Mouse (Mus musculus) gastrocnemius, postnatal 25 days (tissue): ENCODE data around the gene Atad5. TPM values are rescaled to one million over a fixed set of nuclear protein-coding genes. Genes with fewer than 3 reads are reported as not detected.

Experiments
- DNase-seq: peaks from one replicate; pipeline ENCODE4 v3.0.0; 2022
- total RNA-seq, 2 experiments: library from RNA; stranded (reverse); gene quantifications; 1 replicate in 1 of 2; 2 replicates in 1 of 2; pipeline ENCODE4 v1.2.3; 2021

Gene Atad5
- total RNA-seq, 2 experiments from 2014 or later, result 0.72 to 0.99 TPM

DNA sequence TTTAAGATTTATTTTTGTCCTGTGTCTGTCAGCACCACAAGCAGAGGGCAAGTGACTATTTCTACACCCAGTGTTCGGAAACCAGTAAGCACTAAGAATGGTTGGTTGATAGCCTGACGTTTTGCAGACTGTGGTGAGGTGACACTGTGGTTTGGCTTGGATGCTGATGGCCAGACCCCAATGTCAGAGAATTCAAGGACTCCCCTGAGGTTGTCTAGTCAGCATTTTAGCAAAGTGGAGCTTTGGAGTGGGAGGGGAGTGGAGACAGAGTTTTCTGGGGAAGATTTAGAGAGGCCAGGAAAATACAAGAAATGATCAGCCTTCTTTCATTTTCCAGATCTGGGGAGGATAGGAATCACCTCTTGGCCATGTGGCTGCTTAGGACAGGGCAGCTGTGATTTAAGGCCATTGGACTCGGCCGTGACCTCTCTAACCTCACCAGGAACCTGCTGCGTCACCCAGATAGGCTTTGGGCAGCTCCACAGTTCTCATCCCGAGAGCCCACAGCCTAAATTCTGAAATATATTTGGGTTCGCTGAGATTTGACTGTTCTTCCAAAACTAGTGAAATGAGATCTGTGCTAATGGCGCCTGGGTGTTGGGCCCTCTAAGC lies 60.3 kb downstream of the Atad5 start:
- no peak for DNase-seq

DNA sequence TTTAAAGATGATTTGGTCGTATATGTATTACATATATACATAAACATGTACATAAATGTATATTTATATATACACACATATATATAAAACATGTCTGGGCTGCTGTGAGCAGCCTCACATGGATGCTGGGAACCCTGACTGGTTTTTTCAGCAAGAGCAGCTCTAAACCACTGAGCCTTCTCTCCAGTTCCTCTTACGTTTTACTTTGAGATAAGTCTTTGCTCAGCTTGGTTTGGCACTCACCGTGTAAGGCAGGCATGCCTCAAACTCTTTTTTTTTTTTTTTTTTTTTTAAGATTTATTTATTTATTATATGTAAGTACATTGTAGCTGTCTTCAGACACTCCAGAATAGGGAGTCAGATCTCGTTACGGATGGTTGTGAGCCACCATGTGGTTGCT lies 61.4 kb downstream of the Atad5 start:
- no peak for DNase-seq

DNA sequence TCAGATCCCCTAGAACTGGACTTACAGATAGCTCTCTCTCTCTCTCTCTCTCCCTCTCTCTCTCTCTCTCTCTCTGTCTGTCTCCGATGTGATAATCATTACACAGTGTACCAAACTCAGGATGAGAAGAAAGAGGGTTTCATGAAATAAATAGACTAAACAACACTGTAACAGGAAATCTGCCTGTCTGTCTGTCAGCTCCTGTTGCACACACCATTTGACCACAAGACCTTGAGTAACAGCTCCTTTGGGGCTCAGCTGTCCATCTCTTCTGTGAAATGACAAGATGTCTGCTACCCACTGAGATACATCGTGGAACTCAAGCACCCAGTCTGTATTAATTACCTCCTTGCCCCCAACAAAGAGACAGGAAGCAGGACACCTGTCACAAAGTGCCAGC lies 62.3 kb downstream of the Atad5 start:
- DNase-seq, result no peak

DNA sequence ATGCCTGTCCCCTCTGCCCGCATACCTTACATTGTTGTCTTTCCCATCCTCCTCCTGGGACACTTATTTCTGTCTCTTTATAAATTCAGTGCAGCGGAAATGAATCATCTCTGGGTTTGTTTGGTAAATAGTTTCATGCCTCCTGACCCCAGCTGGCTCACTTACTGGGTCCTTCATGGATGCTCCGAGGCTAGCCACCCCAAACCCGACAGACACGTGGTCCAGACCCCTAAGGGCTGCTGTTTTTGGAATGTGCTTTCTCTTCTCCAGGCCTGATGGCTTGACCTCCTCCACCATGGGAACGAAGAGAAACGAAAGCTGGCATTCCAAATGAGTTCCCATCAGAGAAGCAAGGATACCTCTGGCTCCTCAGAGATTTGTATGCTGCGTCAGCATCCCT lies 63.2 kb downstream of the Atad5 start:
- no peak for DNase-seq

DNA sequence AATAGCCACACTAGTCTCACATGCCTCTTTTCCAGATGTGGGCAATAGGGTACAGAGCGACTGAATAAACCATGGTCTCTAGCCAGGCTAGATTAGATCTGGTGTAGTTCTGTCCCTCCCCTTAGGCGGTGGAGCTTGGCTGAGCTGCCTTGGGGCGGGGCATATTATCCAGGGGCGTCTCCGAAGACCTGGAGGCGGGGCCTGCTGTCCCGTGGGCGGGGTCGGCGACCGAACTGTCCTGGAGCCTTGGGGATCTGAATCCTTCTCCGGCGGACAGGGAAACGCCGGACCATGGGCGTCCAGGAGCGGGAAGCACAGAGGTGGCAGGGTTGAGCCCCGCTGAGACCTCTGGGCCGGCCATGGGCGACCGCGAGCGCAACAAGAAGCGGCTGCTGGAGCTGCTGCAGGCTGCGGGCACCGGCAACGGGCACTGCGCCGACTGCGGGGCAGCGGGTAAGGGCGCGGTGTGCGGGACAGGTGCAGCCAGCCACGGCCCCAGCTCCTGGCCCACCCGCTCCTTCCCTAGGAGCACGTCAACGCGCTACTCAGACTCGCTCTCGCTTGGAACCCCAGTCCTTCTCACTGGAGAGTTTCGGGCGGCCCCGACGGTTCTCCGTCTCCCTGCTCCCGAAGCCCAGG lies 64.8 kb downstream of the Atad5 start, which contains the start of gene Adap2:
Adap2 (plus strand) TSS at position 249 of the 639 bp plus-strand sequence.
- peak; percentile 91 for DNase-seq

DNA sequence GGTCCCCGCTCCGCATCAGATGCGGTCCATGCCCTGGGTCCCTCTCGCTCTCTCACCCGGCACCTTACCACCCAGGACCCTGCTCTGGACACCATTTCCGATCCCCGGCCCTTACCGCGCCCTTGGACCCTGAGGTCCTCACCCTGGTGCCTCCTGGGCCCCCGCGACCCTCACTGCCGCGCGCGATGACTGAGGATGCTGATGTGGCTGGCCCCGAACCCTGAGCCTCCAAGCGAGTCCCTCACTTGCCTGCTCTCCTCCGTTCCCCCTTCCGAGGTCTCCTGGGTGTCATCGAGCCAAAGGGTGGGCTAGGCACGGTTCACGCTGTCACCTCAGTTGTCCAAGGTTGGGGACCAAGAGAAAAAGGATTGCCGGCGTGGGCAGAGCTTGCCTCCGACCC lies 65.3 kb downstream of the Atad5 start:
- DNase-seq, result no peak

DNA sequence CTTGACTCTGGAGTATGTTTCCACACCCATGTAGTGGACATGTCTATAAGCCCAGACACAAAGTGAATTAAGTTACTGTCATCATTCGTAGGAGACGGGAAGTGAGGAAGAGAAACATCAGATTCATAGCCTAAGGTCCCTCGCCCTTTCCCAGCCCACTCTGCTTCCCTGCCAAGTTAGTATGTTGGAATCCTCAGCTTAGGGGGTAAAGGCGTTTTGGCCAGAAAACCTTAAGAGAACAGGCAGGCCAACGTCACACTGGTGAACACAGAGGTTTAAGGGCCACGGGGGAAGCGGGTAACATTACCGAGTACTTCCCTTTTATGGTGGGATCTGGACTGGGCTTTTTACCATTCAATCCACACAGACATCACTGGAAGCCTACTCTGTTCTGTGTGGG lies 66.3 kb downstream of the Atad5 start:
- no peak for DNase-seq

DNA sequence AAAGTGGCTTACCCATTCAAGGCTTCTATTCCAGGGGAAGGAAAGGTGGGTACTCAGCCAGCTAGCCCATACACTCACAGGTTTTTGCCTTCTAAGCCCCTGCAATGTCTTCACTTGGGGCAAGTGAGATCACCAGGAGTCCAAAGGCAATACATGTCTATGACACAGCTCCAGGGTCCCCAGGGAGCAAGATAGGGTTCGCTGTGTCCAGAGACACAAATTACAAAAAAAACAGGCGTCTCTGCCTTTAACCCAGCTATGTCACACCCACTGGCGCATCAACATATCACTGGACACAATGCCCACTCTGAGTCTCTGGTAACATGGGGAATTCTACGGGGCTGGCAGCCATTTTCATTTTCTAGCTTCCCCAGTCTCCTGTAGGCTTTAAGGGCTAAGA lies 66.8 kb downstream of the Atad5 start:
- DNase-seq, result no peak

DNA sequence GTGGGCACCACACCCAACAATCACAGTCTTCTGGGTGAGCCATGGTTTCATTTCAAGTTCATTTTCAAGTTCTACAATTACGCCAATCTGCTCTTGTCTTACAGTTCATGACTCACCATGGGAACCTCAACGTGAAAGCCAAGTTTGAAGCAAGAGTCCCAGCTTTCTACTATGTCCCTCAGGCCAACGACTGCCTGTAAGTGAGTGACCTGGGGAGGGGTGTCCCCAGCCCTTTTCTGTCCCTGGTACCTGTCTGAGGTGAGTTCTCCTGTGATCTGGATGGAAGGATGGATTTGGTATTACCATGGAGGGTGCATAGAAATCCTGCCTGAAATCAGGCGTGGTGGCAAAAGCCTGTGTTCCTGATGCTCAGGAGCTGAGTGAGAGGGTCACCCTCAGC lies 67.6 kb downstream of the Atad5 start:
- no peak for DNase-seq

DNA sequence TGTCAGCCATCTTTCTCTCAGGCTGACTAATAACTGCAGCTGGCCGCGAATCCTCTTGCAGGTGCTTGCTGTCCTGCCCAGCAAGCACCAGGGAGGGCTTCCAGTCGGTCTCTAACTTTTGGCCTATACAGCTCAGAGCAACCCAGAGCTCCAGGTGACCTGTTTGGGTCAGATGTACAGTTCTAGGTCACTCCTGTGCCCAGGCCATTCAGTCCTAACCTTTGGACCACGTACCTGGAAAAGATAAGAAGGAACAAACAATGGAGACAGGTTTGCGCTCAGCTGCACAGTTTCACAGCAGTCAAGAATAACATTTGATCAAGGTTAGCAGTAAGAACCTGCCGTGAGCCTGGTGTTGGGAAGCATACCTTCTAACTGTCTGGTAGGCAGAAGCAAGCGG lies 69.8 kb downstream of the Atad5 start:
- DNase-seq, result no peak

DNA sequence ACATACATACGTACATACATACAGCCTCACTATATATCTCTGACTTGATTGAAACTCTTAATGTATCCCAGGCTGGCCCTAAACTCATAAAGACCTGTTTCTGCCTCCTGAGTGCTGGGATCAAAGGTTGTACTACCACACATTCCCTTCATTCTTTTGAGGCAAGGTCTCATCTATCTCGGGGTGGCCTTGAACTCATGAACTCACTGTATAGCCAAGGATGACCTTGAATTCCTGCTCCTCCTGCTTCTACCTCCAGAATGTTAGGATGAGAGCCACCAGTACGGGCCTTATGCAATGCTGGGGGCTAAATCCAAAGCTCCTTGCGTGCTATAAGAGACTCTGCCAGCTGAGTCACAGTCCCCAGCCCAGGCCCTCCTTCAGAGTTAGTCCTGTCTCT lies 71.8 kb downstream of the Atad5 start:
- DNase-seq, result no peak

DNA sequence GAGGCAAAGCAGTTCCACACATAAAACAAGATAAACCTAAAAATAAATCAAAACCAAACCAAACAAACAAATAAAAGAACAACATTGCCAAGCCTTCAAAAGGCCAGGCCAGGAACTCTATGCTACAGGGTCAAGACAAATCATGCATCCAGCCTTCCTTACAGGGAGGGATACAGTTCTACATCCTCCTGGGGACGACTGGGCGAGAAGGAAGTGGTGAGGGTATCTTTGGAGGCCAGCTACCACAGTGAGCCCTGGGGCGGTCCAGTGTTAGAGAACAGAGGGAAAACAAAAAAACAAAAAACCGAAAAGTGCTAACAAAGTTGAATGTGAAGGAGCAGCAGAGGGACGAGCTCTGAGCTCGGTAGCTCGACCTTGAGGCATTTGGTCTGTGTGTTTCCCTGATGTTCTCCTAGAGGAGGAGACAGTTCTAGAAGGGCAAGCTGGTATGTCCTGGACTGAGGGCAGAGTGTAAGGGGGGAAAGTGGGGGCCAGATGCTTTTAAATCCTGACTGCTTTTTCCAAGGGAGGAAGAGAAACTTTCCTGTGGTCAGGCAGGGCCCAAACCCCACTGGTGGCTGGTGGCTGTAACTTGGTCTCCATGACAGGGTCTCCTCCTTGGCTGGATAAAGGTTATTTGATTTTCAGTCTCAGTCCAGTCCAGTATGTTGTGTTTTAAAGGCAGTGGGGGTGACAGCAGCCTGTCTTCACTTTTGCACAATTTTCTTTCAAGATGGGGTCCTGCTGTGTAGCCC lies 74.3 kb downstream of the Atad5 start:
- DNase-seq, result no peak

DNA sequence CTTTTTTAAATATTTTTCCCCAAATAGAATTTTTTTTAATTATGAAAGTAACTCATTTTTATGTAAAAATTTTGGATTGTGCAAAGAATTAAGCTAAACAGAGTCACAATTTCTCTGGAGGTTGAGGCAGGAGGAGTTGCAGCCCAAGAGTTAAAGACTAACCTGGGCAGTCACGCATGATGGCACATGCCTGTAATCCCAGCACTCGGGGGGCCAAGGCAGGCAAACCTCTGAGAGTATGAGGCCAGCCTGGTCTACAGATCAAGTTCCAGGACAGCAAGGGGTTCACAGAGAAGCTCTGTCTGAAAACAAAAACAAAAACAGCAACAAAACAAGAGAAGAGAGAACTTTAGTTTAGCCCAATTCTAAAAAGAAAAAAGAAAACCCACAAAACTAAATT lies 75.0 kb downstream of the Atad5 start:
- DNase-seq, result no peak

DNA sequence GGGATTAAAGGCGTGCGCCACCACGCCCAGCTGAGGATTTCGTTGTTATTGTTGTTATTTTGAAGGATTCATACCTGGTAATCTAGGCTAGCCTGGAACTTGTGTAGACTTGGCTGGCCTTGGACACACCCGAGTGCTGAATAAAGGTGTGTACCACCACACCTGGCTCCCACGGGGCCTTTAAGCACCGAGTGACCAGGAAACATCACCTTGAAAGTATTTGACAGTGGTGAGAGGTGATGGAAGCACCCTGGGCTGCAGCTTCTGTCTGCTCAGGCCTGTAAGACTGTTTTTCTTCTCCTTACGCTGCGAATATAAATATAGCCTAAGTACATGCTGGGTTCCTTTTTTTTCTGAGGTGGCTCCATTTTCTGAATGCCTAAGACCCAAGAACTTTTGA lies 78.9 kb downstream of the Atad5 start:
- no peak for DNase-seq

DNA sequence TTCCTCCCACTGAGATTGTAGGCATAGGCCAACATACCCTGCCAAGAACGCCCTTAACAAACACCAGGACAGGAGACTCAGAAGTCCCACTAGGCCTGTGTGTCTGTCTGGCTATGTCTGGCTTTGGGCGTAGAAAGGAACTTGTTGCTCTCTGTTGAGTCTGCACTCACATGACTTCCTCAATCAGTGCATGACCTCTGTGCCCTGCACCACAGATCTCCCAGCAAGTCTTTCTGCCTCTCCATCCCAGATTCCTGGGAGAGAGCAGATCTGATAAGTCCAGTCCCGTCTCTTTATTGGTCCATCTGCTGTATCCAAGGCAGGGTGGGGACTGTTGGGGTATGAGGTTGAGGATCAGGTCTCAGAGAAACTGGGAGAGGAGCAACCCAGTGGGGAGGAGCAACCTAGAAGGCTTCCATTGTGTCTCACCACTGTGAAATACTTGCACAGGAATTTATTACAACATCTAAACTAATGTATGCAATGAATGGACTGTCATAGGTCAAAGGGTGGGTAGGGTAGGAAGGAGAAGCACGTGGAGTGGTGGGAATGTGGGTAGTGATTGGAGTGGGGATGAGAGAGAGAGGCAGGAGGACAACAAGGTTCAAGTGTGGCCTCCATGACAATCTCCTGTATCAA lies 79.5 kb downstream of the Atad5 start:
- DNase-seq, result no peak

DNA sequence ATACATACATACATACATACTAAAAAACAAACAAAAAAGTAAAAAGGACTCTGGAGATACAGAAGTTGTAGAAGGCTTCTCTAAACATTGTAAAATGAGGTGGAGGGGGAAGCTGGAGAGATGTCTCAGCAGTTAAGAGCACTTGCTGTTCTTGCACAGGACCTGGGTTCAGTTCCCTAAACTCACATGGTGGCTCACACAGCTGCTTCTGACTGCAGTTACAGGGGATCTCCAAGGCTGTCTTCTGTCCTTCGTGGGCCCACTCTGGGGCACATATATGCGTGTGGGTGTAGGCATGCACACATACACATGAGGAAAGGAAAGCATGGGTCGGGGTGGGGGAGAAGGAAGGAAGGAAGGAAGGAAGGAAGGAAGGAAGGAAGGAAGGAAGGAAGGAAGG lies 80.4 kb downstream of the Atad5 start:
- no peak for DNase-seq

DNA sequence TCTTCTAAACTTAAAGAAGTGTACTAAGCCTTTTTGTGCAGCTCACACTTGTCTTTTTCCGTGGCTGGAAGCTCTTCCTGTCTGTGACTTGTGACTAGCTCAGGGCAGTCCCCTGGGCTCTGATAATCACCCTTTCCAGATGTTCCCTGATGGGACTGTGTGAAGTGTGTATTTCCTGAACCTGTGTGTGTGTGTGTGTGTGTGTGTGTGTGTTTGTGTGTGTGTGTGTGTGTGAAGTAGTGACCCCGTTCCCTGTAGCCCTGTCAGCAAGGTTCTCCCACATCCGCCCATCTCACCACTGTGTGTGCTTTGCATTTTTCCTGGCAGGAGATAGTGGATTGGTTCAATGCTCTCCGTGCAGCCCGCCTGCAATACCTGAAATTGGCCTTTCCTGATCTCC lies 81.2 kb downstream of the Atad5 start:
- no peak for DNase-seq

DNA sequence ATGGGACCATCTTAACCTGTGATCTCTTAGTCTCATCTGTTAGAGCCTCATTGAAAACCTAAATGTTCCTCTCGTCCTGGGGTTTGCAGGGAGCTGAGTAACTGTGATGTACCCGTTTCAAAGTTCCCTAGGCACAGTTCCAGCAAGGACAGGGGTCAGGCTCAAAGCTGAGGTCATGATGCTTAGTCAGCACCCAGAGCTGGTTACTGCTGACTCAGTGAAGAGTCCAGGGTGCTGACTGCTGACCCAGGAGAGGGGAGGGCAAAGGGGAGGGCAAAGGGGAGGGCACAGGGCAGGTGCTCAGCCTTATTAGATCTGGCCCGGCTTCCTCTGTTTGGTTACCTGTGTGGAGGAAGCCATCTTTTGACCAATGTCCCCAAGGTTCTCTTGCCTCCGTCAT lies 82.7 kb downstream of the Atad5 start:
- peak; percentile 23 for DNase-seq

DNA sequence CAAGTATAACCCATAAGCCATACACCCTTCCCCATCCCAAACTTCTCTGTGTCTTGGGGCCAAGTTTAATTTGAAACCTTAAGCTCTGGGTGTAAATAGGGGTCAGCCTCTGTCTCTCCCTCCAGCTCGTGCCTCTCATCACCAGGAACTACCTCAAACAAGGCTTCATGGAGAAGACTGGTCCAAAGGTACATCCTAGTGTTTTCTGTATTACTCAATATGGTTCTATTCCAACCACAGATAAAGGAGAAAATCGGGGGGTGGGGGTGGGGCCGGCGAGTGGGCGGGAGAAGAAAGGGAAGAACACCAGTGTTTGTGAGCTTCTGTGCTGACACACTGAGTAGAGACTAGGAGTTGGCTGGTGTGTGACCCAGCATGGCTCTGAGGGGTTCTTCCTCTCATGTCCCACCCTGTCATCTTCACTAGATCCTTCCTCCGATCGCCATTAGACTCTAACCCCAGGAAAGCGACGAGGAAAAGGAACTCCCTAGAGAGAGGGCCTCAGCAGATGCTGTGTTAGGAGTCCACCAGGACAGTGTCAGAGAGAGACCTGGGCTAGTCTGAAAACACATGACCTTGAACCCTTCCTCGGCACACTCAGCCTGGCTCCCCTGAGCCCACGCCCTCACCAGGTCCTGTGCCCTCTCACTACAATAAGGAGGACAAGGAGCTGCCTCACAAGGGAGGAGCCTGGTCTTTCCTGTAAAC lies 84.9 kb downstream of the Atad5 start:
- no peak for DNase-seq

DNA sequence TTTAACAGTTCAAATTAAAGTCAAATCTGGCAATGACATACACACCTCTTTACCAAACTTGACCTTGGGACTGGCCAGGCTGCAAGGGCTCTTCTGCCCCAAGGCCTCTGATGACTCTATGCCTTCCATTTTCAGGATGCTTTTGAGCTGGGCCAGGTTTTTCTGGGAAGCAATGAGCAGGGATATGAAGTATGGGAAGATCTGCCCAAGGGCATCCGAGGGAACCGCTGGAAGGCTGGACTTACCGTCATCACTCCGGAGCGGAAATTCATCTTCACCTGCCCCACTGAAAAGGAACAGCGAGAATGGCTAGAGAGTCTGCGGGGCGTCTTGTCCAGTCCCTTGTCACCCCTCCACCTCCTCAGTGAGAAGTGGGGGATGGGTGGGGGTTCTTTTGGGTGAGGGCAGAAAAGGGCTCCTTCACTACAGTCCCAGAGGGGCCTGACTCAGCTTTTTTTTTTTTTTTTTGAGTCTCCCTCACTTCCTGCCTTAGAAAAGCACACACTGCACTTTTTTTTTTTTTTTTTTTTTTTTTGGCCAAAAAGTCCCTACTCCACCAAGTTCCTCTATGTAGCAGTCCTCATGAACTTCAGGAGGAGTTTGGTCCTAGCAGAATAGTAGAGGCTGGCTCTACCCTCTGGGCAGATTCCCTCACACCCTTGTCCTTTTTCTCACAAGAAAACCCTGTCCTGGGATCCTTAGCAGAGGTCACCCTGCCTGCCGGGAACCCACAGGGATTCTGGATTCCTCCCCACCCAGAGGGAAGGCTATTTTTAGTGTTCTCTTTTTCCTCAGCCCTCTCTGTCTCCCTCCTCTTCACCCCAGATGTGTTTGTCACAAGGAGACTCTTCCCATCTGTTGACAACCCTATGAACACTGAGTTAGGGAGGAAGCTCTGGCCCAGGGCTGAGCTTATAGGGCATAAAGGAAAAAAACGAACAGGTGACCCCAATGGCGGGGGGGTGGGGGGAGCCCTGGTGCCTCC lies 88.0 kb downstream of the Atad5 start:
- DNase-seq, result no peak

DNA sequence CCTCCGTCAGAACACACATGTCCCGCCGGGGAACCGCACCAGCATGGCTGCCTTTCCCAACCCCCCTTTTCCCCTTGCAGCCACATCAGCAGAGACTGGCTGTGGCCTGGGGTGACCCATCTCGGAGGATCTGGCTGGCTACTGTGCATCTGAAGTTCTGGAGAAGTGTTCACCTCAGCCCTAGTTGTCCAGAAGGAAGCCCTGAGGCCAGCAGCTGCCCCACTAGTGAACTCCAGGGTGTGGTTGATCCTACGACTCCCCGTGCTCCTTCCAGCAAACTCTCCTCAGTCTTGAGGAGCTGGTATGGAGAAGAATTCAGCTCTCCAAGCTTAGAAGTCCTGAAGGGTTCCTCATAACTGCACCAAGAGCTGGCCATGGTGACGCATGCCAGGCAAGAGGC lies 89.1 kb downstream of the Atad5 start:
- no peak for DNase-seq
